Mouse (Mus musculus) thymus, adult 2 months (tissue): ENCODE data around the gene Ikzf5.
"Not testable (repeated sequence)": the region's sequence is repeated elsewhere in the genome, so short reads cannot be mapped to it uniquely, and the experiment has no call there.

Experiments used
- CTCF ChIP-seq: fragments of 200-500 bp; IDR thresholded peaks from 2 replicates; pipeline ENCODE4 v1.5.1; 2012; ENCODE audit warnings: mild to moderate bottlenecking, control low read depth, low read length, moderate library complexity, borderline replicate concordance; ENCODE audit not compliant: control insufficient read depth, poor library complexity, insufficient read depth; ENCODE audit errors: extremely low read depth
- POLR2A ChIP-seq: fragments of 200-500 bp; IDR thresholded peaks from 2 replicates; pipeline ENCODE4 v1.6.1; 2012; ENCODE audit warnings: mild to moderate bottlenecking, low read length, control low read depth, moderate library complexity; ENCODE audit not compliant: control insufficient read depth, poor library complexity, insufficient read depth; ENCODE audit errors: extremely low read depth

GRCm38 (mm10) chr7:131416742-131417141, 6.4 kb upstream of the Ikzf5 start:
- TF ChIP-seq CTCF, POLR2A: not testable (repeated sequence)
